Mouse (Mus musculus) midbrain, postnatal 0 days (tissue): ENCODE results near the gene Ick. TPM values are rescaled to one million over a fixed set of nuclear protein-coding genes. Genes with fewer than 3 reads are reported as not detected.
"Not testable (repeated sequence)": the region's sequence is repeated elsewhere in the genome, so short reads cannot be mapped to it uniquely, and the experiment has no call there.

Experiments used
- ATAC-seq: fragments of 200-750 bp; cut with Nextera tagmentation; 2 replicates; pipeline ENCODE4 v1.8.0; 2017; ENCODE audit warnings: moderate number of reproducible peaks, mild to moderate bottlenecking, moderate TSS enrichment, moderate library complexity; ENCODE audit not compliant: low FRiP score
- DNase-seq: peaks from one replicate; pipeline ENCODE4 v3.0.0-alpha.2; 2015; ENCODE audit warnings: low spot score
- H3K27ac ChIP-seq: fragments of 300-500 bp; sonication (generic); 2 replicates; pipeline ENCODE4 v1.5.1; 2014; ENCODE audit warnings: low read depth, mild to moderate bottlenecking, low read length, mixed read lengths
- H3K27me3 ChIP-seq: fragments of 300-500 bp; sonication (generic); 2 replicates; pipeline ENCODE4 v1.6.1; 2014; ENCODE audit warnings: low read length, control low read depth, mixed read lengths; ENCODE audit not compliant: insufficient read depth
- H3K36me3 ChIP-seq: fragments of 300-500 bp; sonication (generic); 2 replicates; pipeline ENCODE4 v1.6.1; 2014; ENCODE audit warnings: low read length, control low read depth, mixed read lengths; ENCODE audit not compliant: insufficient read depth
- H3K4me1 ChIP-seq: fragments of 300-500 bp; sonication (generic); 2 replicates; pipeline ENCODE4 v1.6.1; 2014; ENCODE audit warnings: mild to moderate bottlenecking, control low read depth, antibody characterized with exemption, low read length, mixed read lengths; ENCODE audit not compliant: insufficient read depth
- H3K4me2 ChIP-seq: fragments of 300-500 bp; sonication (generic); 2 replicates; pipeline ENCODE4 v1.6.1; 2014; ENCODE audit warnings: low read depth, mild to moderate bottlenecking, low read length, mixed read lengths; ENCODE audit not compliant: poor library complexity, severe bottlenecking
- H3K4me3 ChIP-seq: fragments of 300-500 bp; sonication (generic); 2 replicates; pipeline ENCODE4 v1.5.1; 2014; ENCODE audit warnings: low read depth, mild to moderate bottlenecking, low read length, moderate library complexity
- H3K9ac ChIP-seq: fragments of 300-500 bp; sonication (generic); replicated peaks from 2 replicates; pipeline ENCODE4 v1.6.1; 2014; ENCODE audit warnings: mild to moderate bottlenecking, low read length, moderate library complexity, mixed read lengths; ENCODE audit not compliant: poor library complexity, severe bottlenecking
- H3K9me3 ChIP-seq: fragments of 300-500 bp; sonication (generic); 2 replicates; pipeline ENCODE4 v1.6.1; 2016; ENCODE audit warnings: low read length, control low read depth
- CTCF ChIP-seq: IDR thresholded peaks from 2 replicates; pipeline ENCODE4 v1.5.1; 2016; ENCODE audit warnings: antibody characterized with exemption, mild to moderate bottlenecking
- WGBS: fragments of 180-500 bp; shearing (Covaris S2); extraction: QIAGEN DNeasy Blood & Tissue Kit; methylation state at CpG from one replicate; pipeline ENCODE4 v1.1.7; 2014; 5-methylcytosine and 5-hydroxymethylcytosine counted together
- polyA plus RNA-seq: library from polyadenylated mRNA; unstranded; fragments of >200 nt; fragmentation: Nextera tagmentation; extraction: Ambion mirVana; gene quantifications from 2 replicates; pipeline ENCODE4 v1.2.1, GENCODE M21; 2015
- total RNA-seq: library from RNA; depleted of rRNA; stranded (reverse); fragments of >200 nt; gene quantifications from 2 replicates; pipeline ENCODE4 v1.2.3, GENCODE M21; 2014; rRNA removed

The Ick gene
- total RNA-seq (52.2 and 56.0 TPM in 2 replicates), polyA plus RNA-seq (31.3 and 34.6 TPM in 2 replicates)

DNA sequence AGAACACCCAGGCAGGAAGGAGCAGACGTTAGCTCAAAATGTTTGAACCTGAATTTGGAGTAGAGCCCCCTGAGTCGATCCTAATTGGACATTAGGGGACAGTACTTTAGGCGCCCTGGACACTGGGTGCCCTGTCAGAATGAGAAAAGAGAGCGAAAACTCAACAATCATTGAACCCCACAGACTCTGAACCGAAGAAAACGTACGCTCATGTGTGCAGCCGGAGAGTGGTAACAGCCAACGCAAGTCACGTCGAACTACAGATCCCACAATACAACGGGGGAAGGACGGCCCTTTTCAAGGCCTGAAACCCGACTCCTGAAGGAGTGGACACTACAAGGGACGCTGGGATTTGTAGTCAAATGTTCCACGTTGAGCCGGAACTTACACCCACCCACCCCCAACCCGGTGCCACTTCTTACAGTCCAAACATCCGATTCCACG is at the start of gene Ick, which contains the start of gene Fbxo9:
Gene Ick, plus strand, starts transcription at position 397 of the 444 bp plus-strand sequence.
Gene Fbxo9, minus strand, starts transcription at position 270 of the 444 bp plus-strand sequence.
- TF ChIP-seq CTCF = no peak
- peak within 1 kb of the TSS; percentile 86 for H3K27ac ChIP-seq
- no peaks in the 10 kb centered on the region for H3K36me3 ChIP-seq
- H3K9ac ChIP-seq = peak within 1 kb of the TSS; percentile 82
- H3K4me3 ChIP-seq = peak within 1 kb of the TSS; percentile 79
- peak within 1 kb of the TSS; percentile 69 for H3K4me2 ChIP-seq
- ATAC-seq = peak; percentile 95
- peak; percentile 99 for DNase-seq
- no peaks in the 10 kb centered on the region for H3K9me3 ChIP-seq
- peaks cover 8% of the 10 kb centered on the region for H3K4me1 ChIP-seq
- no peaks in the 10 kb centered on the region for H3K27me3 ChIP-seq
- WGBS = under 1% methylated on average over 20 of the region's 20 CpGs

DNA sequence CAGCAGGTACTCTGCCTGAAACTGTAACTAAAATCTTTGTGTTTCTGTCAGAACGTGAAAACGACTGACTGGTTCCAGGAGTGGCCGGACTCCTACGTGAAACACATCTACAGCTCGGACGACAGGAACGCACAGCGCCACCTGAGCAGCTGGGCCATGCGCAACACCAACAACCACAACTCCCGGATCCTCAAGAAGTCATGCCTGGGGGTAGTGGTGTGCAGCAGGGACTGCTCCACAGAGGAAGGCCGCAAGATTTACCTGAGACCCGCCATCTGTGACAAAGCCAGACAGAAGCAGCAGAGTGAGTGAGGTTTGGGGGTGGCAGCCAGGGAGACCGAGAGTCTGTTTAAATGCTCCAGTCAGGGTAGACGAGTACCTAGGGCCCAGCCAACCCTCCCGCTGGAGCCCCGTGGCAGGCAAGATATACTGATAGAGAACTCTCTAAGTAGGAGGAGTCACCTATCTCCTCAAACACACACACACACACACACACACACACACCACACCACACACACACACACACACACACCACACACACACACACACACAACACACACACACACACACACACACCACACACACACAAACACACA is 49.4 kb upstream of the Ick start:
- ATAC-seq = no peak
- no peak overlapping the region for H3K9ac ChIP-seq
- H3K9me3 ChIP-seq = no peaks in the 10 kb centered on the region
- no peak overlapping the region for H3K4me2 ChIP-seq
- DNase-seq = no peak
- no peaks in the 10 kb centered on the region for H3K4me1 ChIP-seq
- no peak overlapping the region; the same call in 1 of the 2 replicates for H3K27ac ChIP-seq
- no peaks in the 10 kb centered on the region for H3K36me3 ChIP-seq
- TF ChIP-seq CTCF = no peak
- WGBS = 88% methylated on average over 13 of the region's 16 CpGs
- no peak overlapping the region for H3K4me3 ChIP-seq
- H3K27me3 ChIP-seq = no peaks in the 10 kb centered on the region

DNA sequence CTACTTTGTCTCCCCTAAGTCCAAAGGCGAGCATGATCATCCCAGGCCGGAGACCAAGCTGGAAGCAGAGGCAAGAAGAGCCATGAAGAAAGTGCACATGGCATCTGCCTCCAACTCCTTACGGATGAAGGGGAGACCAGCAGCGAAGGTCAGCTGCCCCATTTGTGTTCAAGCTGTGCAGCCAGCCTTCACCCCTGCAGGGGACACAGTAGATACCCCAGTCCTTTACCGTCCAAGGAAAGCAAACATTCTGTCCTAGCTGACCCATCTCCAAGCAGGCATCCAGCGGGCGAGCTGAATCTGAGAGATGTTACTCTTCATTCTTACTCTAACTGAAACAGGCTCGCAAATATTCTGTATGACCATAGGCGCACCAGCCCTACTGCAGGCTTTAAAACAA is 46.6 kb upstream of the Ick start:
- Histone ChIP-seq H3K4me2 (no peak overlapping the region), H3K36me3 (no peaks in the 10 kb centered on the region), H3K27ac (no peak overlapping the region), H3K4me1 (no peaks in the 10 kb centered on the region), H3K4me3 (no peak overlapping the region), H3K27me3 (no peaks in the 10 kb centered on the region), H3K9ac (no peak overlapping the region), H3K9me3 (no peaks in the 10 kb centered on the region)
- TF ChIP-seq CTCF = no peak
- no peak for ATAC-seq
- 78% methylated on average over 9 of the region's 9 CpGs for WGBS
- DNase-seq = no peak

DNA sequence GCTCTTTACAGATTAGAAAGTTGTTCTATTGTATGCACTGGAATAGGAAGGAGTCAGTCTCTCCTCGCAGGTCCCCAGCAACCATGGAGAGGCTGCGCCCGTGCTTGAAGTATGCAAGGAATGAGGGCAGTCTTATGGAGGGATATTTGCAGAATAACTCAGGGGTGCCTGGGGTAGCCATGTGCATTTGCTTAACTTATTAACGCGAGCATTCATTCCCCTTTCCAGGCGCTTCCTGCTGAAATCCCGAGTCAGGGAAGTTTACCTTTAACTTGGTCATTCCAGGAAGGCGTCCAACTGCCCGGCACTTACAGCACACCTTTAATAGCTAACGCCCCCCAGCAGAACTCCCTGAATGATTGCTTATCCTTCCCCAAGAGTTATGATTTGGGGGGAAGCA is 44.9 kb upstream of the Ick start:
- Histone ChIP-seq H3K9me3 (no peaks in the 10 kb centered on the region), H3K27ac (no peak overlapping the region), H3K36me3 (no peaks in the 10 kb centered on the region), H3K27me3 (no peaks in the 10 kb centered on the region), H3K4me1 (no peaks in the 10 kb centered on the region), H3K4me2 (no peak overlapping the region), H3K9ac (no peak overlapping the region), H3K4me3 (no peak overlapping the region)
- TF ChIP-seq CTCF = no peak
- ATAC-seq = no peak
- no peak for DNase-seq
- WGBS = 77% methylated on average over 10 of the region's 10 CpGs

DNA sequence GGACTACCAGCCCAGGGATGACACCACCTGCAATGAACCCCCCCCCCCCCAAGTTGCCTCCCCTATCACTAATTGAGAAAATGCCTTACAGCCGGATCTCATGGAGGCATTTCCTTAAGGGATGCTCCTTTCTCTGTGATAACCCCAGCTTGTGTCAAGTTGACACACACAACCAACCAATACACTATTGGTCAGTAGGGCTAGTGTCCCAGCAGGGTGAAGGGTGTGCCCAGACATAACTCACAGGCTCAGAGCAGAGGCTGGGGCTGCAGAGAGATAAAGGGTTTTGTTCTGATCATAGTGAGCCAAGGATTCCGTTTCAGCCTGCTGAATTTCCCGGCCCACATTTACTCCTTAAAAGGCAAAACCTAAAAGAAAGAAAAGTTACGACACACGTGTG is 38.5 kb upstream of the Ick start:
- 74% methylated on average over 5 of the region's 5 CpGs for WGBS
- TF ChIP-seq CTCF = no peak

DNA sequence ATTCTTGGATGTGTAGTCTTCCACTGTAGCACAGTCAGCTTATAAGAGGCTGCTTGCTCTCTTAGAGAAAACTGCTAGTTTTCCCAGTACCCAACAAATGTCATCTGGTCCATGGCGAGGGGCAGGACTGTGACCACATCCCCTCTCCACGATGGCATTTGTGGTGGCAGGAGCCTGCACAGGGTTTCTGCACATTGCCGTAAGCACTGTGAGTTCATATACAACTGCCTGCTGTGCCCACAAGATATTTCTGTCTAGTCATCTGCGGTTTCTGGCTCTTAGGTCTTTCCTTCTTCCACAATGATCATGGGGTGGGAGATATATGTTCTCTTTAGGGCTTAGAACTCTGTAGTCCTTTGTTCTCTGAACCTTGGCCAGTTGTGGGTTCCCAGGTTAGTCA is 37.4 kb upstream of the Ick start:
- Histone ChIP-seq H3K4me2 (no peak overlapping the region), H3K4me3 (no peak overlapping the region), H3K9ac (no peak overlapping the region), H3K27me3 (no peaks in the 10 kb centered on the region), H3K36me3 (no peaks in the 10 kb centered on the region), H3K9me3 (no peaks in the 10 kb centered on the region), H3K4me1 (no peaks in the 10 kb centered on the region), H3K27ac (no peak overlapping the region)
- whole genome bisulfite sequencing = 92% methylated on average over 4 of the region's 4 CpGs
- TF ChIP-seq CTCF = no peak
- DNase-seq (no peak), ATAC-seq (no peak)

More for the DNA sequence above, 38.5 kb upstream of the Ick start:
- DNase-seq = no peak
- no peak overlapping the region for H3K27ac ChIP-seq
- ATAC-seq = no peak
- no peak overlapping the region for H3K4me3 ChIP-seq
- no peak overlapping the region for H3K9ac ChIP-seq
- no peaks in the 10 kb centered on the region for H3K9me3 ChIP-seq
- H3K27me3 ChIP-seq = no peaks in the 10 kb centered on the region
- H3K4me1 ChIP-seq = no peaks in the 10 kb centered on the region
- no peaks in the 10 kb centered on the region for H3K36me3 ChIP-seq
- H3K4me2 ChIP-seq = no peak overlapping the region

DNA sequence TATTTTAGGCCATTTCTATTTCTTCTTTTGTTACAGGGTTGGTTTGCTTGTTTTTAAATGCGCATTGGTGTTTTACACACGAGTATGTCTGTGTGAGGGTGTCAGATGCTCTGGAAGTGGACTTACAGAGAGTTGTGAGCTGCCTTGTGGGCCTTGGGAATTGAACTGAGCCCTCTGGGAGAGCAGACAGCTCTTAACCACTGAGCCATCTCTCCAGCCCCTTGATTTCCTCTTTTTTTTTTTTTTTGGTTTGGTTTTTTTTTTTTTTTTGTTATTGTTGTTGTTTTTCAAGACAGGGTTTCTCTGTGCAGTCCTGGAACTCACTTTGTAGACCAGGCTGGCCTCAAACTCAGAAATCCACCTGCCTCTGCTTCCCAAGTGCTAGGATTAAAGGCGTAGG is 35.7 kb upstream of the Ick start:
- not testable (repeated sequence) for H3K4me3 ChIP-seq, H3K27ac ChIP-seq, H3K4me2 ChIP-seq, DNase-seq, H3K9me3 ChIP-seq, ATAC-seq, H3K9ac ChIP-seq, H3K27me3 ChIP-seq, H3K4me1 ChIP-seq, H3K36me3 ChIP-seq
- 86% methylated on average over 3 of the region's 3 CpGs for WGBS
